Mouse (Mus musculus): Measurements from ENCODE around the gene Hist1h1e.

The Hist1h1e gene

DNA sequence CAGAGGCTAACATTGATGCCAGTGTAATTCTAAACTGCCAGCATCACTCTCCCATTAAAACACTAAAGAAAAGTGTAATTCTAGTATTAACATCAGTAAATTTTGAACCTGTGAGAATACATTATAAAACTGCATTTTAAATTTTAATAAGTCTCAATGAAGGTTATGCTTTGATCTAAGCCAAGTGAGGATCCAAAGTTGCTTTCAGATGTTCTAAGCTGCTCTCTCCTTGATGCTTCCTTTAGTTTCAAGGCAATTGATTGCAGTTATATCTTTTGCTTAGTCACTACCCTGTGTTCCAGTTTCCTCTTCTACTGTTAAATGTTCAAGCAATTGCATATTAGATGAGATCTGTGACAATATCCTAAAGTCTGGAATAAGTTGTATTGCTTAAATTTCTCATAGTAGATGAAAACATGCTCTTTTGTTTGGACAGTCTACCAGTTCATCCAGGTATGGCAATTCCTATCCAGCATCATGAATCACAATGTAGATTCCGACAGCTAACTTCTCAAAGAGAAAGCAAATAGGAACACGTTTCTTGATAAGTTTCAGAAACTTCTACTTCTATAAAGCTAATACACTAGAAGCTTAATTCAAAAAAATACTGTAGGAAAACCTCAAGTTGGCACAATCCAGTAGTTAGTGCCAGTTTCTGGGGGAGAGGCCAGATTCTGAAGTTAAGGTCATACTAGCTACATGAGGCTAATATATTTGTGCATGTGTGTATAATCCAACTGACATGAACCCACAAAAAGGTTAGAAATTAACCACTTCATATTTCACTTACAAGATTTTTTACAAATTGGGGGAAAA is 49.9 kb downstream of the Hist1h1e start:
- no peak for DNase-seq

GRCm38 (mm10) chr13:23571504-23572217 is 50.7 kb downstream of the Hist1h1e start:
- DNase-seq, result peak in 1 of 2 experiments; percentile 19

GRCm38 (mm10) chr13:23571022-23571503 is 51.3 kb downstream of the Hist1h1e start, which contains the start of the genes Hist1h2ae and Hist1h2bg:
Gene Hist1h2ae, minus strand, starts transcription at chr13:23571220.
Gene Hist1h2bg, plus strand, starts transcription at chr13:23571396.
- peak in 1 of 2 experiments; percentile 57 for DNase-seq
